25 mouse cellular contexts compared by ENCODE assay signal in genomic region chrX:94100561-94100960, GRCm38 (mm10).
"Had no signal": no experiment of that assay in that cellular context is flagged by ENCODE, and none has a peak within 500 bp of the region (broad histone marks: within the 10 kb centered on the region; RNA-seq: fewer than 3 reads in every experiment).

No protein-coding gene starts in this region.

- H3K27ac ChIP-seq: embryonic facial prominence, embryonic 10.5 days; embryonic facial prominence, embryonic 12.5 days; embryonic facial prominence, embryonic 13.5 days; embryonic facial prominence, embryonic 15.5 days; forebrain, embryonic 10.5 days; forebrain, embryonic 12.5 days; forebrain, embryonic 13.5 days; forebrain, embryonic 15.5 days; heart, adult 2 months; heart, embryonic 10.5 days had no signal

- DNase-seq: cerebellum, adult 2 months; cerebellum, adult 8-10 months; cerebellum, adult 9-10 months; cerebellum, adult 9-11 months; cerebellum, postnatal 10 days; cerebellum, postnatal 14 days; cerebellum, postnatal 25 days; cerebellum, postnatal 36 days; embryo, embryonic 11 days; forebrain, postnatal 0 days; gastrocnemius, postnatal 25 days; gastrocnemius, postnatal 36 days; heart, adult 11 months; heart, adult 18-20 months; heart, adult 2 months had no signal

- H3K4me3 ChIP-seq: embryonic facial prominence, embryonic 10.5 days; embryonic facial prominence, embryonic 12.5 days; embryonic facial prominence, embryonic 13.5 days; embryonic facial prominence, embryonic 15.5 days; erythroblast, embryonic 14.5 days; forebrain, embryonic 10.5 days; forebrain, embryonic 12.5 days; forebrain, embryonic 13.5 days; forebrain, embryonic 15.5 days; heart, adult 2 months; heart, embryonic 10.5 days had no signal
